Mouse (Mus musculus): ENCODE measurements around the gene Uhrf1bp1l. TPM values are rescaled to one million over a fixed set of nuclear protein-coding genes. Genes with fewer than 3 reads are reported as not detected.

Gene Uhrf1bp1l
- total RNA-seq, 2 experiments from 2014 or later: 15.2 to 15.3 TPM

- DNase-seq: no peak
Observed at GRCm38 (mm10) chr10:89850951-89851350, 106.2 kb downstream of the Uhrf1bp1l start.

- DNase-seq: no peak
Observed at GRCm38 (mm10) chr10:89855251-89855875, 110.6 kb downstream of the Uhrf1bp1l start.

- DNase-seq: no peak
Observed at GRCm38 (mm10) chr10:89856286-89856685, 111.5 kb downstream of the Uhrf1bp1l start.

- no peak for DNase-seq
Observed at GRCm38 (mm10) chr10:89868211-89868610, 123.4 kb downstream of the Uhrf1bp1l start.

- DNase-seq: no peak
Observed at GRCm38 (mm10) chr10:89868836-89869235, 124.0 kb downstream of the Uhrf1bp1l start.

Other genes with a start within 250 kb of the Uhrf1bp1l start
- not detected for gene Nr1h4, start 211.4 kb upstream of the Uhrf1bp1l start, total RNA-seq (2021)
- not detected for gene Slc17a8, start 123.7 kb upstream of the Uhrf1bp1l start, total RNA-seq (2021)
- gene Scyl2, start 58.7 kb upstream of the Uhrf1bp1l start, total RNA-seq (2021): 10 to 100 TPM; 11.5 to 12.0 TPM
- gene Actr6, start 12.7 kb upstream of the Uhrf1bp1l start, total RNA-seq (2021): 1 to 10 TPM; 5.2 to 5.6 TPM
- gene Anks1b, start 128.5 kb downstream of the Uhrf1bp1l start, total RNA-seq (2021): under 1 TPM; 0.16 to 0.36 TPM